Mouse (Mus musculus): ENCODE results near the gene Cd274. TPM values are rescaled to one million over a fixed set of nuclear protein-coding genes. Genes with fewer than 3 reads are reported as not detected.

Cd274 gene
- polyA plus RNA-seq, 1 experiment from 2014 or later, result 125 TPM

GRCm38 (mm10) chr19:29354895-29355877 is 12.1 kb upstream of the Cd274 start:
- Histone ChIP-seq H3K36me3 (ENCODE audit: inconsistent target) (peaks cover 56% of the 10 kb centered on the region), H3K27ac (peak overlapping the region; percentile 2; the same call in 1 of the 2 replicates), H3K4me3 (ENCODE audit: inconsistent target) (peak overlapping the region; percentile 15; the same call in 1 of the 2 replicates), H3K79me2 (ENCODE audit: inconsistent target) (peaks cover 5% of the 10 kb centered on the region; the same call in 1 of the 2 replicates)
- WGBS (ENCODE audit: missing documents), result 5% methylated on average over 19 of the region's 20 CpGs

- 90% methylated on average over 11 of the region's 11 CpGs for WGBS (ENCODE audit: missing documents)
- Histone ChIP-seq H3K79me2 (ENCODE audit: inconsistent target) (peaks cover 16% of the 10 kb centered on the region; the same call in 1 of the 2 replicates), H3K27ac (no peak overlapping the region), H3K4me3 (ENCODE audit: inconsistent target) (no peak overlapping the region), H3K36me3 (ENCODE audit: inconsistent target) (peaks cover 45% of the 10 kb centered on the region)
Measured at GRCm38 (mm10) chr19:29356281-29356680, 11.0 kb upstream of the Cd274 start.

- 87% methylated on average over 5 of the region's 5 CpGs for WGBS (ENCODE audit: missing documents)
- H3K27ac ChIP-seq, result no peak overlapping the region
- no peak overlapping the region for H3K4me3 ChIP-seq (ENCODE audit: inconsistent target)
- peaks cover 22% of the 10 kb centered on the region; the same call in 1 of the 2 replicates for H3K79me2 ChIP-seq (ENCODE audit: inconsistent target)
- H3K36me3 ChIP-seq (ENCODE audit: inconsistent target), result peaks cover 26% of the 10 kb centered on the region
Measured at GRCm38 (mm10) chr19:29360251-29360650, 7.0 kb upstream of the Cd274 start.

GRCm38 (mm10) chr19:29361468-29362130 is 5.7 kb upstream of the Cd274 start:
- WGBS (ENCODE audit: missing documents), result under 1% methylated on average over 32 of the region's 33 CpGs
- Histone ChIP-seq H3K79me2 (ENCODE audit: inconsistent target) (peaks cover 28% of the 10 kb centered on the region; the same call in 1 of the 2 replicates), H3K36me3 (ENCODE audit: inconsistent target) (peaks cover 18% of the 10 kb centered on the region), H3K27ac (peak overlapping the region; percentile 28), H3K4me3 (ENCODE audit: inconsistent target) (peak overlapping the region; percentile 52)

- no peak overlapping the region for H3K27ac ChIP-seq
- H3K4me3 ChIP-seq (ENCODE audit: inconsistent target), result peak overlapping the region; percentile 52
- peaks cover 30% of the 10 kb centered on the region for H3K79me2 ChIP-seq (ENCODE audit: inconsistent target)
- H3K36me3 ChIP-seq (ENCODE audit: inconsistent target), result peaks cover 12% of the 10 kb centered on the region
- WGBS (ENCODE audit: missing documents), result 52% methylated on average over 13 of the region's 13 CpGs
Measured at GRCm38 (mm10) chr19:29362173-29362930, 4.9 kb upstream of the Cd274 start.

GRCm38 (mm10) chr19:29363557-29363956 is 3.7 kb upstream of the Cd274 start:
- Histone ChIP-seq H3K36me3 (ENCODE audit: inconsistent target) (peaks cover 8% of the 10 kb centered on the region), H3K27ac (no peak overlapping the region), H3K4me3 (ENCODE audit: inconsistent target) (no peak overlapping the region), H3K79me2 (ENCODE audit: inconsistent target) (peaks cover 42% of the 10 kb centered on the region)
- WGBS (ENCODE audit: missing documents), result 92% methylated on average over 7 of the region's 7 CpGs

GRCm38 (mm10) chr19:29364076-29364475 is 3.2 kb upstream of the Cd274 start:
- Histone ChIP-seq H3K79me2 (ENCODE audit: inconsistent target) (peaks cover 47% of the 10 kb centered on the region), H3K27ac (no peak overlapping the region), H3K36me3 (ENCODE audit: inconsistent target) (peaks cover 3% of the 10 kb centered on the region), H3K4me3 (ENCODE audit: inconsistent target) (no peak overlapping the region)
- WGBS (ENCODE audit: missing documents), result 73% methylated on average over 5 of the region's 5 CpGs

- no peaks in the 10 kb centered on the region for H3K36me3 ChIP-seq (ENCODE audit: inconsistent target)
- H3K4me3 ChIP-seq (ENCODE audit: inconsistent target), result no peak overlapping the region
- H3K79me2 ChIP-seq (ENCODE audit: inconsistent target), result peaks cover 53% of the 10 kb centered on the region
- WGBS (ENCODE audit: missing documents), result 89% methylated on average over 3 of the region's 3 CpGs
- no peak overlapping the region for H3K27ac ChIP-seq
Measured at GRCm38 (mm10) chr19:29365105-29365504, 2.1 kb upstream of the Cd274 start.

GRCm38 (mm10) chr19:29366226-29366968 is 858 bp upstream of the Cd274 start:
- Histone ChIP-seq H3K27ac (peak overlapping the region; percentile 93), H3K4me3 (ENCODE audit: inconsistent target) (peak overlapping the region; percentile 84), H3K79me2 (ENCODE audit: inconsistent target) (peaks cover 53% of the 10 kb centered on the region), H3K36me3 (ENCODE audit: inconsistent target) (no peaks in the 10 kb centered on the region)
- WGBS (ENCODE audit: missing documents), result 3% methylated on average over 20 of the region's 20 CpGs

GRCm38 (mm10) chr19:29368041-29368440 is 786 bp downstream of the Cd274 start:
- Histone ChIP-seq H3K27ac (peak overlapping the region; percentile 93), H3K36me3 (ENCODE audit: inconsistent target) (peaks cover 2% of the 10 kb centered on the region; the same call in 1 of the 2 replicates), H3K4me3 (ENCODE audit: inconsistent target) (peak overlapping the region; percentile 84), H3K79me2 (ENCODE audit: inconsistent target) (peaks cover 67% of the 10 kb centered on the region)
- 38% methylated on average over 2 of the region's 2 CpGs for WGBS (ENCODE audit: missing documents)

GRCm38 (mm10) chr19:29368671-29369309 is 1.5 kb downstream of the Cd274 start:
- peaks cover 9% of the 10 kb centered on the region; the same call in 1 of the 2 replicates for H3K36me3 ChIP-seq (ENCODE audit: inconsistent target)
- H3K27ac ChIP-seq, result peak overlapping the region; percentile 16
- H3K4me3 ChIP-seq (ENCODE audit: inconsistent target), result peak overlapping the region; percentile 84
- WGBS (ENCODE audit: missing documents), result 32% methylated on average over 3 of the region's 3 CpGs
- H3K79me2 ChIP-seq (ENCODE audit: inconsistent target), result peaks cover 75% of the 10 kb centered on the region

- 28% methylated on average over 12 of the region's 12 CpGs for WGBS (ENCODE audit: missing documents)
- Histone ChIP-seq H3K36me3 (ENCODE audit: inconsistent target) (peaks cover 15% of the 10 kb centered on the region; the same call in 1 of the 2 replicates), H3K79me2 (ENCODE audit: inconsistent target) (peaks cover 87% of the 10 kb centered on the region), H3K27ac (0 out of 2 replicates have a peak overlapping the region, but pooled peaks have one; percentile 15), H3K4me3 (ENCODE audit: inconsistent target) (peak overlapping the region; percentile 84; the same call in 1 of the 2 replicates)
Measured at GRCm38 (mm10) chr19:29370112-29370511, 2.9 kb downstream of the Cd274 start.

Data from macrophage (primary cell).